Mouse (Mus musculus): ENCODE results near the gene Rnf216. TPM values are rescaled to one million over a fixed set of nuclear protein-coding genes. Genes with fewer than 3 reads are reported as not detected.
A peak's percentile ranks its signal among the peaks of the same experiment; 100 is the strongest.

Gene Rnf216
- polyA plus RNA-seq (2015; fragmentation: Nextera tagmentation; extraction: Ambion mirVana) = 27.2 and 31.0 TPM in 2 replicates

DNA sequence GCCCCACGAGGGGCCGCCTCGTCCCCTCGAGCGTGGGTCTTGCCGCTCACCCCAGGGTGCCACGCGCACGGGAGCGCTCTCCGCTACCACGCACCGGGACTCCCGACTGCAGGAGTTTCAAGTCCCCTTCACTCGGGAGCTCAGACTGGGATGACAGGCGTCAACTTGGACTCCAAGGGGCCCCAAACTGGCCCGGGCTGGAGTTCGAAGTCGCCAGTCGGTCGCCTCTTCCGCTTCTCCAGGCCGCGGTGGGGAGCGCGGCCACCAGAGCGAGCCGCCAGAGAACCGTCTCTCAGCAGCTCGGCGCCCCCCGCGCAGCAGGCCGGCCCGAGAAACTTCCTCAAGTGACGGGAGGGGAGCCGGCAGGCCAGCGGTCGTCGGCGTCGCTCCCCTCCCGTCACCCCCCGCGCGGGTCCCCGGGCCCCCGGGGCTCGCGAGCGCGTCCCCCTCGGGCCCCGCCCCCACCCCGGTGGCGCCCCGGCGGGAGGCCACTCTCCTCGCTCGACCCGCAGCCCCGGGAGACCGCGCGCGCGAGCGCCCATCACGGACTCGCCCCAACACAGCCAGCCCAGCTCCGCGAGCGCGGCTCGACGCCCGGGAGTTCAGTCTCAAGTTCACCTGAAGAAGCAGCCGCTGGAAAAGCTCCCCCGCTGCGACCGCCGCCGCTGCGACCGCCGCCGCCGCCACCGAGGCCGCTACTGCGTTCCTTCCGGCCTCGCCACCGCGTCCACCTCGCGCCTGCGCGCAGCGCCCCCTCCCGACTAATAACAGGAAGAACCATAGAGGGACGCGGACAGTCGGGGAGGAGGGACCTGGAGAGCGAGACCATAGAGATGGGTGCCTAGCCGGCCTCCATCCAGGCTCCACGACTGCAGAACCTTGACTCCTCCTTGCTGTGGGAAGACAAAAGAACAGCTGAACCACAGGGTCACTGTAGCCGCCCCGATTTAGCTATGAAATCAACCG lies at the start of gene Rnf216:
Gene Rnf216, minus strand, starts transcription at position 714 of the 966 bp plus-strand sequence.
- peak within 1 kb of the TSS; percentile 78 for H3K27ac ChIP-seq (ENCODE audit: low read depth, low read length)
- H3K36me3 ChIP-seq (ENCODE audit: control insufficient read depth, insufficient read depth, low read length) = no peaks in the 10 kb centered on the region
- H3K27me3 ChIP-seq (replicated peaks; ENCODE audit: control insufficient read depth, insufficient read depth, low read length) = no peaks in the 10 kb centered on the region
- peak within 1 kb of the TSS; percentile 83 for H3K9ac ChIP-seq (ENCODE audit: low read depth, low read length)
- ATAC-seq = peak; percentile 97
- under 1% methylated on average over 72 of the region's 110 CpGs for WGBS
- H3K4me2 ChIP-seq (ENCODE audit: low read length) = peak within 1 kb of the TSS; percentile 96
- H3K4me1 ChIP-seq (ENCODE audit: control insufficient read depth, insufficient read depth, low read depth, low read length) = peaks cover 9% of the 10 kb centered on the region
- H3K4me3 ChIP-seq (ENCODE audit: low read length) = peak within 1 kb of the TSS; percentile 81
- no peaks in the 10 kb centered on the region for H3K9me3 ChIP-seq (ENCODE audit: control insufficient read depth, low read length)

DNA sequence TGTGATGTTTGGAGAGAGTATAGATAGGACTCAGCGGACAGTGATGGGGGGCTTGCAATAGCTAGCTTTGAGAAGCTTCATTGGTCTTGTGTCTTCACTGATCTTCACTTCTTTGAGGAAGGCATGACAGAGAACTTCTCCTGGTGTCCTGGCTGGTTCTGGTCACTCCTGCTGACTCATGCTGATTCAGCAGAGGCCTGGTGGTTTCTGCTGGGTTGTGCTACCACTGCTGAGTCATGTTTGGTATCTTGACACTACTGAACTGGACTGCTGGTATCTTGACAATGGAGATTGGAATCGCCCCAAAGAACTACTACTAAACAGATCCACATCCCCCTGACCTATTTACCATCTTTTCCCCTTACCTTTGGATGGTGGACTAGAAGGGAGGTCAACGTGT lies 42.7 kb upstream of the Rnf216 start:
- H3K4me2 ChIP-seq (ENCODE audit: low read length) = no peak overlapping the region
- H3K27ac ChIP-seq (ENCODE audit: low read depth, low read length) = no peak overlapping the region
- 90% methylated on average over 3 of the region's 3 CpGs for WGBS
- H3K27me3 ChIP-seq (replicated peaks; ENCODE audit: control insufficient read depth, insufficient read depth, low read length) = peaks cover 19% of the 10 kb centered on the region
- no peaks in the 10 kb centered on the region for H3K36me3 ChIP-seq (ENCODE audit: control insufficient read depth, insufficient read depth, low read length)
- no peak overlapping the region for H3K9ac ChIP-seq (ENCODE audit: low read depth, low read length)
- no peaks in the 10 kb centered on the region; the same call in none of the 2 replicates for H3K9me3 ChIP-seq (ENCODE audit: control insufficient read depth, low read length)
- H3K4me1 ChIP-seq (ENCODE audit: control insufficient read depth, insufficient read depth, low read depth, low read length) = no peaks in the 10 kb centered on the region; the same call in 1 of the 2 replicates
- no peak overlapping the region for H3K4me3 ChIP-seq (ENCODE audit: low read length)
- ATAC-seq = no peak

DNA sequence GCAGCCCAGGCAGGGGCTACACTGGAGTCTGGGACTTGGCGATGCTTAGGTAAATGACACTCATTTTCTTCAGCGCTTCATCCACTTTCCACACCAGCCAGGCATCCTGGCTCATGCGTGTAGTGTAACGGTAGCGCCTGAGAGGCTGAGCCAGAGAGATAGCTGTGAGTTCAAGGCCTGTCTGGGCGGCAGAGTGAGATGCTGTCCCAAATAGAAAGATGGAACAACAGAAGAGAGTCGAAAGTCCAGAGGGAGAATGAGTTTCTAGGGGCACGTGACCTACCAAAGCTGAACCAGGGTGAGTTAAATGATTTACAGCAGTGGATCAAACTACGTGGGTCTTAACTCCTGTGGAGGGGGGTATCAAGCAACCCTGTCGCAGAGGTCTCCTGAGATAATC lies 41.0 kb upstream of the Rnf216 start:
- Histone ChIP-seq H3K27ac (ENCODE audit: low read depth, low read length) (no peak overlapping the region), H3K9me3 (ENCODE audit: control insufficient read depth, low read length) (no peaks in the 10 kb centered on the region; the same call in none of the 2 replicates), H3K27me3 (replicated peaks; ENCODE audit: control insufficient read depth, insufficient read depth, low read length) (peaks cover 17% of the 10 kb centered on the region), H3K9ac (ENCODE audit: low read depth, low read length) (no peak overlapping the region), H3K4me3 (ENCODE audit: low read length) (no peak overlapping the region), H3K36me3 (ENCODE audit: control insufficient read depth, insufficient read depth, low read length) (no peaks in the 10 kb centered on the region), H3K4me2 (ENCODE audit: low read length) (no peak overlapping the region), H3K4me1 (ENCODE audit: control insufficient read depth, insufficient read depth, low read depth, low read length) (no peaks in the 10 kb centered on the region; the same call in 1 of the 2 replicates)
- no peak for ATAC-seq
- WGBS = 91% methylated on average over 10 of the region's 10 CpGs

DNA sequence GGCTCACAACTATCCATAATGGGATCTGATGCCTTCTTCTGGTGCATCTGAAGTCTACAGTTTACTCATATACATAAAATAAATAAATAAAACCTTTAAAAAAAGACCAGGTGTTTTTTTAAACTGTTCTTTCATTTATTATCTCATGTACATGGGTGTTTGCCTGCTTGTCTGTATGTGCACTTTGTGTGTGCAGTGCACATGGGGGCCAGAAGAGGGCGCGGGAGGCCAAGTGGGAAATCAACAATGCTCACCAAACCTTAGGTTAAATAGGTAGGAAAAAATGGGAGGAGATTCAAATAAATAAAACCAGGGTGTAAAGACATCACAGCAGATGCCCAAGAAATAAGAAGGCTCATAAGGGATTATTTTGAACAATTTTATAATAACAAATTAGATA lies 37.2 kb upstream of the Rnf216 start:
- 85% methylated on average over 2 of the region's 2 CpGs for WGBS

DNA sequence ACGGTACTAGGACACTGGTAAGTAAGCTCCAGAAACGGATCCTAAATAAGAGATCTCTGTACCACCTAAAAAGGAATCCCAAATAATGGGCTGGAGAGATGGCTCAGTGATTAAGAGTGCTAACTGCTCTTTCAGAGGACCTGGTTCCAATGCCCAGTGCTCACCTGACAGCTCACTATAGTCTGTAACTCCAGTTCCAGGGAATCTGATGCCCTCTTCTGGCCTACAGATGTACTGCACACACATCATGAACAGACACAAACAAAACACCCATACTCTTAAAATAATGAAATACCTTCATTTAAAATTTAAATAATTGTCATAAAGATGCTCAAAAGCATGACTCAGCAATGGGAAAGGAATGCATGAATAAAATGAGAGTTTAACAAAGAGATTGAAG lies 36.7 kb upstream of the Rnf216 start:
- H3K36me3 ChIP-seq (ENCODE audit: control insufficient read depth, insufficient read depth, low read length) = no peaks in the 10 kb centered on the region
- no peak for ATAC-seq
- no peaks in the 10 kb centered on the region; the same call in 1 of the 2 replicates for H3K9me3 ChIP-seq (ENCODE audit: control insufficient read depth, low read length)
- no peaks in the 10 kb centered on the region for H3K4me1 ChIP-seq (ENCODE audit: control insufficient read depth, insufficient read depth, low read depth, low read length)
- H3K4me3 ChIP-seq (ENCODE audit: low read length) = no peak overlapping the region
- H3K27me3 ChIP-seq (replicated peaks; ENCODE audit: control insufficient read depth, insufficient read depth, low read length) = no peaks in the 10 kb centered on the region
- H3K27ac ChIP-seq (ENCODE audit: low read depth, low read length) = no peak overlapping the region
- H3K9ac ChIP-seq (ENCODE audit: low read depth, low read length) = no peak overlapping the region
- no peak overlapping the region for H3K4me2 ChIP-seq (ENCODE audit: low read length)
- WGBS = 94% methylated on average over 2 of the region's 2 CpGs

More for the DNA sequence above, 37.2 kb upstream of the Rnf216 start:
- no peaks in the 10 kb centered on the region for H3K36me3 ChIP-seq (ENCODE audit: control insufficient read depth, insufficient read depth, low read length)
- no peaks in the 10 kb centered on the region for H3K27me3 ChIP-seq (replicated peaks; ENCODE audit: control insufficient read depth, insufficient read depth, low read length)
- no peak for ATAC-seq
- no peak overlapping the region for H3K4me3 ChIP-seq (ENCODE audit: low read length)
- no peak overlapping the region for H3K9ac ChIP-seq (ENCODE audit: low read depth, low read length)
- H3K4me2 ChIP-seq (ENCODE audit: low read length) = no peak overlapping the region
- H3K9me3 ChIP-seq (ENCODE audit: control insufficient read depth, low read length) = no peaks in the 10 kb centered on the region; the same call in 1 of the 2 replicates
- H3K4me1 ChIP-seq (ENCODE audit: control insufficient read depth, insufficient read depth, low read depth, low read length) = no peaks in the 10 kb centered on the region
- H3K27ac ChIP-seq (ENCODE audit: low read depth, low read length) = no peak overlapping the region

DNA sequence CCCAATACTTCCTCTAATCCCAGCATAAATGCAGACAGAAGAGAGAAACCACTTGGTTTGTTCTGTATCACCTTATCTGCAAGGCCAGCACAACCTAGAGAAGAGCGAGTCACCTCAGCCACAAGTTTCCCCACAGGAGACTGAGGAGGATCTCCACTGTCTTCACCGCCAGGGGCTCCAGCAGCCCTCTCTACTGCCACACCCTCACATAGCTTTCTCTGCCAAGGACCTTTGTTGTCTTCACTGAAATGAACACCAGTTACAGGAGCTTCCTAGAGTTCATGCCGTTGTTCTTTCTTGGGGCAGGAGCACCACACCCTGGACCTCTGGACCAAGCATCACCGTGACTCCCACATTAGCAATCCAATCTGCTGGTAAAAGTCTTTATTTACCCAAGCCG lies 35.9 kb upstream of the Rnf216 start:
- no peak overlapping the region for H3K27ac ChIP-seq (ENCODE audit: low read depth, low read length)
- WGBS = 89% methylated on average over 5 of the region's 5 CpGs
- ATAC-seq = no peak

DNA sequence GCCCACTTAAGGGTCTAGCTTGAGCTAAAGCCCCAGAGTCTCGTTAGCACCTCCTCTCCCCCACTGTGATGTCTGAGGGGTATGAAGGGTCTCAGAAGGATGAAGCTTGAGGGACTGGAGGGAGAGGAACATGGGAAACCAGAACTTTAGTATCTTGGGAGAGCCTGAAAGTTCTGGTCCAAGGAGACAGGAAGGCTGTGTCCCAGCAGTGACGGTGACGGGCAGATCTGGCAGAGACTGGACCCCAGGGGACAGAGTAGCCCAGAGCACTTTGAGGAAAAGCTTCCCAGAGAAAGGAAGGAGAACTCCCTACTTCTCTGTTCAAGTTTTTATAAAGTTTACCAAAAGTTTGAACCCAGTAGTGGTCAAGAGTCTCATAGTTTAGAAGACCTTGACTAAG lies 34.7 kb upstream of the Rnf216 start, which contains the start of gene Olfr718-ps1:
Gene Olfr718-ps1, minus strand, starts transcription at position 101 of the 400 bp plus-strand sequence.
- 64% methylated on average over 3 of the region's 3 CpGs for WGBS
- H3K9me3 ChIP-seq (ENCODE audit: control insufficient read depth, low read length) = no peaks in the 10 kb centered on the region; the same call in 1 of the 2 replicates
- no peaks in the 10 kb centered on the region for H3K27me3 ChIP-seq (replicated peaks; ENCODE audit: control insufficient read depth, insufficient read depth, low read length)
- H3K36me3 ChIP-seq (ENCODE audit: control insufficient read depth, insufficient read depth, low read length) = no peaks in the 10 kb centered on the region
- no peaks in the 10 kb centered on the region for H3K4me1 ChIP-seq (ENCODE audit: control insufficient read depth, insufficient read depth, low read depth, low read length)
- H3K27ac ChIP-seq (ENCODE audit: low read depth, low read length) = no peak within 1 kb of the TSS
- no peak within 1 kb of the TSS for H3K9ac ChIP-seq (ENCODE audit: low read depth, low read length)
- no peak within 1 kb of the TSS for H3K4me3 ChIP-seq (ENCODE audit: low read length)
- H3K4me2 ChIP-seq (ENCODE audit: low read length) = no peak within 1 kb of the TSS
- no peak for ATAC-seq

More for the DNA sequence above, 35.9 kb upstream of the Rnf216 start:
- H3K4me1 ChIP-seq (ENCODE audit: control insufficient read depth, insufficient read depth, low read depth, low read length) = no peaks in the 10 kb centered on the region
- no peak overlapping the region for H3K9ac ChIP-seq (ENCODE audit: low read depth, low read length)
- no peak overlapping the region for H3K4me3 ChIP-seq (ENCODE audit: low read length)
- no peaks in the 10 kb centered on the region; the same call in 1 of the 2 replicates for H3K9me3 ChIP-seq (ENCODE audit: control insufficient read depth, low read length)
- no peaks in the 10 kb centered on the region for H3K27me3 ChIP-seq (replicated peaks; ENCODE audit: control insufficient read depth, insufficient read depth, low read length)
- H3K36me3 ChIP-seq (ENCODE audit: control insufficient read depth, insufficient read depth, low read length) = no peaks in the 10 kb centered on the region
- H3K4me2 ChIP-seq (ENCODE audit: low read length) = no peak overlapping the region

DNA sequence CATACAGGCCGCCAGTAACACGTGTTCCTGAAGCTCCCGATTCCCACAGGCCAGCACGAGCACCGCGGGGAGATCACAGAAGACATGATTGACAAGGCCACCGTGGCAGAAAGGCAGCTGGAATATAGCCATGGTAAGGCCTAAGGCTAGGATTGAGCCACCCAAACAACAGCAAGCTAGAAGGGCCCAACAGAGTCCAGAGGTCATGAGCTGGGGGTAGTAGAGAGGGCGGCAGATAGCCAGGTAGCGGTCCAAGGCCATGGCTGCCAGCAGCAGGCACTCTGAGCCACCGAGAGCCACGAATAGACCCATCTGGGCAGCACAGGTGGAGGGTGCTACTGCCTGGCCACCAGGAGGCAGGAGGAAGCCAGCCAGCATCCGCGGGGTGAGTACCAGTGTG lies 24.8 kb upstream of the Rnf216 start:
- Histone ChIP-seq H3K9ac (ENCODE audit: low read depth, low read length) (no peak overlapping the region), H3K4me2 (ENCODE audit: low read length) (no peak overlapping the region), H3K27me3 (replicated peaks; ENCODE audit: control insufficient read depth, insufficient read depth, low read length) (no peaks in the 10 kb centered on the region), H3K4me3 (ENCODE audit: low read length) (no peak overlapping the region), H3K36me3 (ENCODE audit: control insufficient read depth, insufficient read depth, low read length) (no peaks in the 10 kb centered on the region), H3K9me3 (ENCODE audit: control insufficient read depth, low read length) (no peaks in the 10 kb centered on the region), H3K4me1 (ENCODE audit: control insufficient read depth, insufficient read depth, low read depth, low read length) (no peaks in the 10 kb centered on the region), H3K27ac (ENCODE audit: low read depth, low read length) (no peak overlapping the region)
- WGBS = 88% methylated on average over 13 of the region's 13 CpGs
- ATAC-seq = no peak

DNA sequence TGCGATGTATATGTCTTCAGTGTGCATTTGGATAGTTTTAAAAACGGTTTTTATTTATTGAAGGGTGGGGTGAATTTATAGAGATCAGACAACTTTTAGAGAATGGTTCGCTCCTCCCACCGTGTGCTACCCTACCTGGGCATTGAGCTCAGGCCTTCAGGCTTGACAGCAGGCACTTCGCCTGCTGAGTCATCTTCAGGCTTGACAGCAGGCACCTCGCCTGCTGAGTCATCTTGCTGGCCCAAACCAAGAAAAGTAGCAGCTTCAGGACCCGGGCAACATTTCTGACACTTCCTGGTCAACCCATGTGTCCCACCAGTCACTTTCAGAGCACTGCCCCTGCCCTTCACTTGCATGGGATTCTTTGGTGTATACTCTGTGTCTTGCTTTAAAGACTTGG lies 22.2 kb upstream of the Rnf216 start:
- H3K4me3 ChIP-seq (ENCODE audit: low read length) = no peak overlapping the region
- H3K27me3 ChIP-seq (replicated peaks; ENCODE audit: control insufficient read depth, insufficient read depth, low read length) = no peaks in the 10 kb centered on the region
- H3K4me1 ChIP-seq (ENCODE audit: control insufficient read depth, insufficient read depth, low read depth, low read length) = no peaks in the 10 kb centered on the region
- ATAC-seq = no peak
- H3K36me3 ChIP-seq (ENCODE audit: control insufficient read depth, insufficient read depth, low read length) = no peaks in the 10 kb centered on the region
- no peak overlapping the region for H3K9ac ChIP-seq (ENCODE audit: low read depth, low read length)
- WGBS = 93% methylated on average over 7 of the region's 7 CpGs
- no peak overlapping the region for H3K4me2 ChIP-seq (ENCODE audit: low read length)
- H3K9me3 ChIP-seq (ENCODE audit: control insufficient read depth, low read length) = no peaks in the 10 kb centered on the region
- H3K27ac ChIP-seq (ENCODE audit: low read depth, low read length) = no peak overlapping the region

All from hindbrain, embryonic 16.5 days (tissue).